Mouse (Mus musculus) erythroblast, embryonic 14.5 days (primary cell): ENCODE measurements around the gene Aspm.

Experiments used
- GATA1 ChIP-seq: IDR thresholded peaks from 2 replicates; pipeline ENCODE4 v1.6.1; 2012; ENCODE audit warnings: low read length, inconsistent platforms, mixed read lengths
- TAL1 ChIP-seq: IDR thresholded peaks from 3 replicates; pipeline ENCODE4 v1.6.1; 2012; ENCODE audit warnings: low read length, inconsistent platforms, mixed read lengths

DNA sequence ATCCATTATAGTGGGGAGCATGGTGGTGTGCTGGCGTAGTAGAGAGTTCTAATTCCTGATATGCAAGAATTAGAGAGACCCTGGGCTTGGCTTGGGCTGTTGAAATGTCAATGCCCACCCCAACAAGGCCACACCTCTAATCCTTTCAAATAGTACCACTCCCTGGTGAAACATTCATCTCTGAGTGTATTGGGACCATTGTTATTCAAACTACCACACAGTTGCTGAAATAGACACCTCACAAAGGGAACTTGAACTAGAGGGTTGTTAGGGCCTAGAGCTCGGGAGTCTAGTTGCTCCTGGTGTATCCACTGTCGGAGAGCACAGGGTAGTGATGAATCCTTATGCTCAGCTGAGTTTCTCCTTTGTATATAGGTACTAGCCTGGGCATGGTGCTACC, 40.1 kb downstream of the Aspm start:
- TF ChIP-seq GATA1 (no peak), TAL1 (no peak)
